Mouse (Mus musculus): ENCODE measurements around the gene Atp6v0c. TPM values are rescaled to one million over a fixed set of nuclear protein-coding genes. Genes with fewer than 3 reads are reported as not detected.
A peak's percentile ranks its signal among the peaks of the same experiment; 100 is the strongest.

Gene Atp6v0c
- polyA plus RNA-seq, 1 experiment = 2,818 TPM

DNA sequence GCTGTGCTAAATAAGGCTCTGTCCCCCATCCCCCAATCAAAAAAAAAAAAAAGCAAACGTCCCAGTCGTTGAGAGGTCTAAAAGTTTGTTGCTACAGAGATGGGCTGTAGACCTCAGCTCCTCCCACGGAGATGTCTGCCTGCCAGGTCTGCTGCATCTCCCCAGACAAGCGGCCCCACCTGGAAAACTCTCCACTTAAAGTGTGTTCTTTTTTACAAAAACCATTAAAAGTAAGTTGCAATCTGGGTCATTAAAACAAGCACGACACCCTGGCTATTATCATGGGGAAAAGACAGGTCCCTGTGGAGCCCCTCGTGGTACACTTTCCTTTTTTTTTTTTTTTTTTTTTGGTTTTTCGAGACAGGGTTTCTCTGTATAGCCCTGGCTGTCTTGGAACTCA lies 18.1 kb downstream of the Atp6v0c start:
- H3K4me3 ChIP-seq (ENCODE audit: insufficient read depth, low read length) = no peak overlapping the region

DNA sequence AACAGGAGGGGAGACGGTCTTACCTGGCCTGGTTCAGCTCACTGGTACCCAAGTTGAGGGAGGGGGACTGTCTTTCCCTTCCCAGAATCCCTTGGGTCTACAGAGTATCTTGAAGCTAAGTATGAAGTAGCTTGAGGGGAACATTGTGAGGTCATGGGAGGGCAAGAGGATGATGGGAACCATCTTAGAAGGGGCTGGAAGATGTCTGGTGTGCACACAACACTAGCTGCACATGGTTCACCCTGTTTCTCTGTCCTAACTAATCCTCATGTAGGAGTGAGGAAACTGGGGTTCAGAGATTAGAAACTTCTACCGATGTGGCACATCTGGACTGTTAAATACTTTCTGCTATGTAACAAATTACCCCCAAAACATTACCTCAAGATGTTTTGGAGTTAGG lies 18.7 kb downstream of the Atp6v0c start, which contains the start of gene Pdpk1:
Gene Pdpk1 (minus strand): TSS at position 101 of the 400 bp plus-strand sequence.
- no peak within 1 kb of the TSS; the same call in 1 of the 2 replicates for H3K4me3 ChIP-seq (ENCODE audit: insufficient read depth, low read length)
- no peak for TF ChIP-seq CTCF (IDR thresholded peaks at IDR 0.05; ENCODE audit: extremely low read depth, insufficient read depth, low read length)
- TF ChIP-seq POLR2A (IDR thresholded peaks at IDR 0.05; ENCODE audit: extremely low read depth, insufficient read depth, low read length) = no peak
- H3K27ac ChIP-seq (ENCODE audit: insufficient read depth, low read length) = no peak within 1 kb of the TSS
- no peaks in the 10 kb centered on the region for H3K4me1 ChIP-seq (ENCODE audit: control insufficient read depth, insufficient read depth, low read length)

More for the DNA sequence above, 18.1 kb downstream of the Atp6v0c start:
- Histone ChIP-seq H3K27ac (ENCODE audit: insufficient read depth, low read length) (no peak overlapping the region), H3K4me1 (ENCODE audit: control insufficient read depth, insufficient read depth, low read length) (no peaks in the 10 kb centered on the region)
- TF ChIP-seq POLR2A (IDR thresholded peaks at IDR 0.05; ENCODE audit: extremely low read depth, insufficient read depth, low read length) (no peak), CTCF (IDR thresholded peaks at IDR 0.05; ENCODE audit: extremely low read depth, insufficient read depth, low read length) (no peak)

GRCm38 (mm10) chr17:24149421-24149820 lies 20.1 kb downstream of the Atp6v0c start:
- Histone ChIP-seq H3K4me3 (ENCODE audit: insufficient read depth, low read length) (no peak overlapping the region), H3K4me1 (ENCODE audit: control insufficient read depth, insufficient read depth, low read length) (no peaks in the 10 kb centered on the region), H3K27ac (ENCODE audit: insufficient read depth, low read length) (no peak overlapping the region)
- no peak for TF ChIP-seq CTCF (IDR thresholded peaks at IDR 0.05; ENCODE audit: extremely low read depth, insufficient read depth, low read length)
- no peak for TF ChIP-seq POLR2A (IDR thresholded peaks at IDR 0.05; ENCODE audit: extremely low read depth, insufficient read depth, low read length)

DNA sequence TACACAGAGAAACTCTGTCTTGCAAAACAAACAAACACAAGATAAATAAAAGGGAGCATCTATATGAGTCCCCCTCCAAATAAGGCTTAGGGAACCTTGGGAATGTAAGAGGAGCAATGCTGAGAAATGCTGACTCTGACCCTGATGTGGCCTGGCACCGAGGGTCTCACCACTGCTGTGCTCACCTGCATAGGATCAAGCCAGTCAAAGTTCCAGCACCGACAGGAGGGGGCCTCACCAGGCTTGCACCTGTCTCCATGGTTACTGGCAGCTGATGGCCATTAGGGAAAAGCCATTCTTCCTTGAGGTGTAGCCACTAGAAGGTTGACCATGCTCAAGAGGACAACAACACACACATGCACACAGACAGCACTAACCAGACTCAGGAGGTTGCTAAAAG lies 26.6 kb downstream of the Atp6v0c start:
- Histone ChIP-seq H3K4me3 (ENCODE audit: insufficient read depth, low read length) (no peak overlapping the region; the same call in 1 of the 2 replicates), H3K27ac (ENCODE audit: insufficient read depth, low read length) (no peak overlapping the region), H3K4me1 (ENCODE audit: control insufficient read depth, insufficient read depth, low read length) (peaks cover 11% of the 10 kb centered on the region)
- TF ChIP-seq POLR2A (IDR thresholded peaks at IDR 0.05; ENCODE audit: extremely low read depth, insufficient read depth, low read length) = no peak
- TF ChIP-seq CTCF (IDR thresholded peaks at IDR 0.05; ENCODE audit: extremely low read depth, insufficient read depth, low read length) = no peak

DNA sequence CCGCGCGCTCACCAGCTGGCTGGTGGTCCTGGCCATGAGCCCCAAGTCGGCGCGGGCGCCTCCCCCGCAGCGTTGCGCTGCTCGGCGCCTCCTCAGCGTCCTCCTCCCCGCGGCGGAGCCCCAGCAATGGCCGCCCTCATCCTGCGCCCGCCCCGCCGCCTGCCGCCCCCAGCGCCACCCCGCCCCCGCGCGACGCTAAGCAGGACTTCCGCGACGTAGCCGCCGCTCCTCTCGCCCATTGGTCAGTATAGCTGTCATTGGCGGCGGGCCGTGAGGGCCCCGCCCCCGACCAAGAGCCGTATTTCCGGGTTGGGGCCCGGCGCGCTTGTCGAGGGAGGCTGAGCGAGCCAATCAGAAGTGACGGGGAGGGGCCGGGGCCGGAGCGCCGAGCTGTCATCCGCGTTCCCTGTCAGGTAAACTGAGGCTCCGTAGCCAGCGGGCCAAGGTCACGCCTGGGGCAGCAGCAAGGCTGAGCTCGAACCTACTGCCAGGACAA lies 28.0 kb downstream of the Atp6v0c start:
- peak overlapping the region; percentile 96; the same call in 1 of the 2 replicates for H3K27ac ChIP-seq (ENCODE audit: insufficient read depth, low read length)
- H3K4me1 ChIP-seq (ENCODE audit: control insufficient read depth, insufficient read depth, low read length) = peaks cover 15% of the 10 kb centered on the region
- H3K4me3 ChIP-seq (ENCODE audit: insufficient read depth, low read length) = peak overlapping the region; percentile 83
- TF ChIP-seq CTCF (IDR thresholded peaks at IDR 0.05; ENCODE audit: extremely low read depth, insufficient read depth, low read length) (no peak), POLR2A (IDR thresholded peaks at IDR 0.05; ENCODE audit: extremely low read depth, insufficient read depth, low read length) (peak; percentile 80; the same call in 1 of the 2 replicates)

DNA sequence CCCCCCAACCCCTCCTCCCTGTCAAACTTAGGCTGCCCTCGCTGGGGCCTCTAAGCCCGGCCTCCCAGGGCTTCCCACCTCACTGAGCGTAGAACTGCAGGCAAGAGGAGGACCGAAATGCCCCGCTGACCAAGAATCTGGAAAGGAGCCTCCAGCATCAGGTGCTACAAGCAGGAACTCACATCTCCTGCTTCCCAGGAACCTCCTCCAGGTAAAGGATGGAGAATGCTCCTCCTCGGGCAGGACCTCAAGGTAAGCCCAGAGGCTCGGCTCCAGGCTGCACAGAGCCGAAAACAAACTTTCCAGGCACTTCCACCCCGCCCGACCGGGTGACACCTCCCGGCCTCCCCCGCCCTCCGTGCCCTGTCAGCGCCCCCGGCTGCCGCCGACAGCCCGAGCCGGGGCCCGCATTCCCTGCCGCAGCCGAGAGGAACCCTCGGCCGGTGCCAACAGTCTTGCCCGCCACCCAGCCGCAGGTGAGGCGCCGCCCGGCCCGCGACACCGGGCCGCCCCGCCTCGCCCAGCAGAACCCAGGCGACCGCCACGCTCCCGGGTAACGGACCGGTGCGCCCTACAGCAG lies 28.6 kb downstream of the Atp6v0c start:
- Histone ChIP-seq H3K27ac (ENCODE audit: insufficient read depth, low read length) (peak overlapping the region; percentile 96; the same call in 1 of the 2 replicates), H3K4me3 (ENCODE audit: insufficient read depth, low read length) (peak overlapping the region; percentile 83), H3K4me1 (ENCODE audit: control insufficient read depth, insufficient read depth, low read length) (peaks cover 15% of the 10 kb centered on the region)
- TF ChIP-seq POLR2A (IDR thresholded peaks at IDR 0.05; ENCODE audit: extremely low read depth, insufficient read depth, low read length) = no peak
- TF ChIP-seq CTCF (IDR thresholded peaks at IDR 0.05; ENCODE audit: extremely low read depth, insufficient read depth, low read length) = no peak

- no peak overlapping the region; the same call in 1 of the 2 replicates for H3K4me3 ChIP-seq (ENCODE audit: insufficient read depth, low read length)
- TF ChIP-seq CTCF (IDR thresholded peaks at IDR 0.05; ENCODE audit: extremely low read depth, insufficient read depth, low read length) = no peak
- TF ChIP-seq POLR2A (IDR thresholded peaks at IDR 0.05; ENCODE audit: extremely low read depth, insufficient read depth, low read length) = no peak
- no peak overlapping the region for H3K27ac ChIP-seq (ENCODE audit: insufficient read depth, low read length)
These were observed 29.5 kb downstream of the Atp6v0c start for GRCm38 (mm10) chr17:24139968-24140367.

GRCm38 (mm10) chr17:24139256-24139655 lies 30.2 kb downstream of the Atp6v0c start:
- Histone ChIP-seq H3K4me3 (ENCODE audit: insufficient read depth, low read length) (no peak overlapping the region), H3K4me1 (ENCODE audit: control insufficient read depth, insufficient read depth, low read length) (peaks cover 15% of the 10 kb centered on the region), H3K27ac (ENCODE audit: insufficient read depth, low read length) (no peak overlapping the region)
- TF ChIP-seq POLR2A (IDR thresholded peaks at IDR 0.05; ENCODE audit: extremely low read depth, insufficient read depth, low read length) (no peak), CTCF (IDR thresholded peaks at IDR 0.05; ENCODE audit: extremely low read depth, insufficient read depth, low read length) (no peak)

More at GRCm38 (mm10) chr17:24139968-24140367, 29.5 kb downstream of the Atp6v0c start:
- H3K4me1 ChIP-seq (ENCODE audit: control insufficient read depth, insufficient read depth, low read length) = peaks cover 15% of the 10 kb centered on the region

GRCm38 (mm10) chr17:24137226-24137880 lies 32.1 kb downstream of the Atp6v0c start:
- Histone ChIP-seq H3K4me3 (ENCODE audit: insufficient read depth, low read length) (no peak overlapping the region), H3K4me1 (ENCODE audit: control insufficient read depth, insufficient read depth, low read length) (peaks cover 12% of the 10 kb centered on the region), H3K27ac (ENCODE audit: insufficient read depth, low read length) (no peak overlapping the region)
- no peak for TF ChIP-seq POLR2A (IDR thresholded peaks at IDR 0.05; ENCODE audit: extremely low read depth, insufficient read depth, low read length)
- no peak for TF ChIP-seq CTCF (IDR thresholded peaks at IDR 0.05; ENCODE audit: extremely low read depth, insufficient read depth, low read length)

Measured in cortical plate, adult 2 months (tissue).